Mouse (Mus musculus) bone marrow macrophage, adult 2 months (primary cell): ENCODE data around the gene Dock1.

Source experiments
- CTCF ChIP-seq: IDR thresholded peaks from 2 replicates; pipeline ENCODE4 v1.5.1; 2012; ENCODE audit warnings: low read depth, mild to moderate bottlenecking, low read length, moderate library complexity
- POLR2A ChIP-seq: IDR thresholded peaks from 2 replicates; pipeline ENCODE4 v1.6.1; 2012; ENCODE audit warnings: mild to moderate bottlenecking, low read depth, low read length, borderline replicate concordance

DNA sequence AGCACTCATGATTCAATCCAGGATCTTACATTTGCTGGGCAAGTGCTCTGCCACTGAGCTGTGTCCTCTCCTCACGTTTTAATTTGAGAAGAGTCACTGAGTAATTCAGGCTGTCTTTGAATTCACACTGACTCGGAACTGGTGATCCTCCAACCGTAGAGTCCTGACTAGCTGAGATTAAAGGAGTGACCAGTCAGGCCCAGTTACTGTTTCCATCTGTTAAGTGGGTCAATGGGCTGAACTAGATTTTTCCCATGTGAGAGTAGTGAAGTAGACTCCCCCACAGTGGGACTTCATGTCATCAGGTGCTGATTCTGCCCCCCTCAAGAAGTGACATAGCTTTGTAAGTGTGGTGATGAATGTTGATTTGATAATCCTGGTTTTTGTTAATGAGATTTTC is 49.0 kb downstream of the Dock1 start:
- TF ChIP-seq POLR2A = no peak
- TF ChIP-seq CTCF = no peak
